Mouse (Mus musculus) embryonic facial prominence, embryonic 11.5 days (tissue): Measurements from ENCODE around the gene Mtus2. TPM values are rescaled to one million over a fixed set of nuclear protein-coding genes. Genes with fewer than 3 reads are reported as not detected.

Experiments
- ATAC-seq: fragments of 200-750 bp; cut with Nextera tagmentation; replicated peaks from 2 replicates; pipeline ENCODE4 v1.8.0; 2017; ENCODE audit warnings: low read depth; ENCODE audit not compliant: insufficient number of reproducible peaks, low FRiP score, low TSS enrichment
- DNase-seq: peaks from one replicate; pipeline ENCODE4 v3.0.0-alpha.2; 2015; ENCODE audit warnings: low spot score
- H3K27ac ChIP-seq: fragments of 300-500 bp; sonication (generic); replicated peaks from 2 replicates; pipeline ENCODE4 v1.5.1; 2014; ENCODE audit warnings: mild to moderate bottlenecking, low read depth, low read length, control low read depth
- H3K27me3 ChIP-seq: fragments of 300-500 bp; sonication (generic); 2 replicates; pipeline ENCODE4 v1.6.1; 2014; ENCODE audit warnings: mild to moderate bottlenecking, low read length, moderate library complexity, mixed read lengths; ENCODE audit not compliant: control insufficient read depth, insufficient read depth
- H3K36me3 ChIP-seq: fragments of 300-500 bp; sonication (generic); replicated peaks from 2 replicates; pipeline ENCODE4 v1.6.1; 2014; ENCODE audit warnings: low read depth, mild to moderate bottlenecking, low read length, moderate library complexity, mixed read lengths; ENCODE audit not compliant: control insufficient read depth, insufficient read depth
- H3K4me1 ChIP-seq: fragments of 300-500 bp; sonication (generic); 2 replicates; pipeline ENCODE4 v1.6.1; 2014; ENCODE audit warnings: low read length, mixed read lengths; ENCODE audit not compliant: control insufficient read depth, insufficient read depth
- H3K4me2 ChIP-seq: fragments of 300-500 bp; sonication (generic); 2 replicates; pipeline ENCODE4 v1.6.1; 2014; ENCODE audit warnings: low read depth, mild to moderate bottlenecking, control low read depth, low read length, moderate library complexity
- H3K4me3 ChIP-seq: fragments of 300-500 bp; sonication (generic); 2 replicates; pipeline ENCODE4 v1.5.1; 2014; ENCODE audit warnings: low read depth, low read length, control low read depth
- H3K9ac ChIP-seq: fragments of 300-500 bp; sonication (generic); replicated peaks from 2 replicates; pipeline ENCODE4 v1.6.1; 2014; ENCODE audit warnings: mild to moderate bottlenecking, control low read depth, low read length
- H3K9me3 ChIP-seq: fragments of 300-500 bp; sonication (generic); replicated peaks from 2 replicates; pipeline ENCODE4 v1.6.1; 2016; ENCODE audit warnings: mild to moderate bottlenecking, low read length, inconsistent platforms, mixed read lengths; ENCODE audit not compliant: control insufficient read depth
- WGBS: fragments of 180-500 bp; shearing (Covaris S2); extraction: QIAGEN DNeasy Blood & Tissue Kit; methylation state at CpG from one replicate; pipeline ENCODE4 v1.1.7; 2014; 5-methylcytosine and 5-hydroxymethylcytosine counted together
- polyA plus RNA-seq: library from polyadenylated mRNA; unstranded; fragments of >200 nt; fragmentation: Nextera tagmentation; extraction: Ambion mirVana; gene quantifications from 2 replicates; pipeline ENCODE4 v1.2.1, GENCODE M21; 2014

The Mtus2 gene
- polyA plus RNA-seq, 1 experiment from 2014 or later = 10.6 TPM

- no peak overlapping the region for H3K27ac ChIP-seq
- no peak overlapping the region for H3K4me3 ChIP-seq
- WGBS = 86% methylated on average over 12 of the region's 12 CpGs
- no peaks in the 10 kb centered on the region for H3K9me3 ChIP-seq
- DNase-seq (no peak), ATAC-seq (no peak)
- no peak overlapping the region for H3K4me2 ChIP-seq
- no peaks in the 10 kb centered on the region for H3K4me1 ChIP-seq
- H3K36me3 ChIP-seq = no peaks in the 10 kb centered on the region
- no peak overlapping the region for H3K9ac ChIP-seq
- H3K27me3 ChIP-seq = no peaks in the 10 kb centered on the region
These were observed 189.2 kb downstream of the Mtus2 start for GRCm38 (mm10) chr5:148146200-148146823.

- no peak for DNase-seq
- Histone ChIP-seq H3K9me3 (no peaks in the 10 kb centered on the region), H3K27me3 (no peaks in the 10 kb centered on the region), H3K4me3 (no peak overlapping the region), H3K4me1 (no peaks in the 10 kb centered on the region), H3K4me2 (no peak overlapping the region), H3K27ac (no peak overlapping the region), H3K36me3 (no peaks in the 10 kb centered on the region), H3K9ac (no peak overlapping the region)
- 75% methylated on average over 14 of the region's 14 CpGs for WGBS
- ATAC-seq = no peak
These were observed 194.9 kb downstream of the Mtus2 start for GRCm38 (mm10) chr5:148151894-148152599.

- Histone ChIP-seq H3K4me1 (no peaks in the 10 kb centered on the region), H3K27ac (no peak overlapping the region), H3K36me3 (no peaks in the 10 kb centered on the region), H3K27me3 (no peaks in the 10 kb centered on the region), H3K9me3 (no peaks in the 10 kb centered on the region), H3K4me3 (no peak overlapping the region), H3K9ac (no peak overlapping the region), H3K4me2 (no peak overlapping the region)
- DNase-seq (no peak), ATAC-seq (no peak)
- WGBS = 71% methylated on average over 13 of the region's 13 CpGs
These were observed 195.7 kb downstream of the Mtus2 start for GRCm38 (mm10) chr5:148152600-148153402.

GRCm38 (mm10) chr5:148153403-148153713, 196.2 kb downstream of the Mtus2 start:
- H3K9ac ChIP-seq = no peak overlapping the region
- no peaks in the 10 kb centered on the region for H3K36me3 ChIP-seq
- 67% methylated on average over 9 of the region's 9 CpGs for WGBS
- ATAC-seq (no peak), DNase-seq (no peak)
- no peaks in the 10 kb centered on the region for H3K27me3 ChIP-seq
- H3K4me1 ChIP-seq = no peaks in the 10 kb centered on the region
- H3K4me3 ChIP-seq = no peak overlapping the region
- no peaks in the 10 kb centered on the region for H3K9me3 ChIP-seq
- no peak overlapping the region for H3K27ac ChIP-seq
- H3K4me2 ChIP-seq = no peak overlapping the region

- Histone ChIP-seq H3K4me1 (no peaks in the 10 kb centered on the region), H3K36me3 (no peaks in the 10 kb centered on the region), H3K9me3 (no peaks in the 10 kb centered on the region), H3K27me3 (no peaks in the 10 kb centered on the region), H3K9ac (no peak overlapping the region), H3K4me2 (no peak overlapping the region), H3K27ac (no peak overlapping the region), H3K4me3 (no peak overlapping the region)
- WGBS = 84% methylated on average over 3 of the region's 3 CpGs
- DNase-seq (no peak), ATAC-seq (no peak)
These were observed 197.6 kb downstream of the Mtus2 start for GRCm38 (mm10) chr5:148154727-148155126.

- no peaks in the 10 kb centered on the region for H3K4me1 ChIP-seq
- ATAC-seq = no peak
- WGBS = 58% methylated on average over 8 of the region's 8 CpGs
- no peak overlapping the region for H3K27ac ChIP-seq
- H3K9ac ChIP-seq = no peak overlapping the region
- no peaks in the 10 kb centered on the region for H3K9me3 ChIP-seq
- H3K36me3 ChIP-seq = no peaks in the 10 kb centered on the region
- H3K4me2 ChIP-seq = no peak overlapping the region
- H3K27me3 ChIP-seq = no peaks in the 10 kb centered on the region
- no peak for DNase-seq
- no peak overlapping the region for H3K4me3 ChIP-seq
These were observed 202.2 kb downstream of the Mtus2 start for GRCm38 (mm10) chr5:148159328-148159727.

GRCm38 (mm10) chr5:148160529-148161154, 203.5 kb downstream of the Mtus2 start:
- no peak for ATAC-seq
- H3K4me1 ChIP-seq = no peaks in the 10 kb centered on the region
- DNase-seq = no peak
- no peak overlapping the region for H3K4me2 ChIP-seq
- H3K27me3 ChIP-seq = no peaks in the 10 kb centered on the region
- no peak overlapping the region for H3K4me3 ChIP-seq
- H3K9me3 ChIP-seq = no peaks in the 10 kb centered on the region
- no peak overlapping the region for H3K9ac ChIP-seq
- H3K36me3 ChIP-seq = no peaks in the 10 kb centered on the region
- 93% methylated on average over 17 of the region's 17 CpGs for WGBS
- H3K27ac ChIP-seq = no peak overlapping the region
